Mouse (Mus musculus): ENCODE measurements around the gene Plekhs1. TPM values are rescaled to one million over a fixed set of nuclear protein-coding genes. Genes with fewer than 3 reads are reported as not detected.

Plekhs1 gene
- polyA plus RNA-seq, 1 experiment = 0.12 TPM

- no peak for DNase-seq (ENCODE audit: low read depth)
- no peak for TF ChIP-seq POLR2A (IDR thresholded peaks at IDR 0.05; ENCODE audit: borderline replicate concordance, extremely low read depth, insufficient read depth, insufficient read length, poor library complexity, severe bottlenecking)
- no peak for TF ChIP-seq CTCF (IDR thresholded peaks at IDR 0.05; ENCODE audit: borderline replicate concordance, extremely low read depth, insufficient read depth, insufficient read length)
Measured at GRCm38 (mm10) chr19:56459154-56460050, 2.0 kb upstream of the Plekhs1 start.

- TF ChIP-seq POLR2A (IDR thresholded peaks at IDR 0.05; ENCODE audit: borderline replicate concordance, extremely low read depth, insufficient read depth, insufficient read length, poor library complexity, severe bottlenecking) (no peak), CTCF (IDR thresholded peaks at IDR 0.05; ENCODE audit: borderline replicate concordance, extremely low read depth, insufficient read depth, insufficient read length) (no peak)
- DNase-seq (ENCODE audit: low read depth) = peak; percentile 67
Measured at GRCm38 (mm10) chr19:56460241-56460640, 1.2 kb upstream of the Plekhs1 start.

GRCm38 (mm10) chr19:56462786-56463185 is 1.3 kb downstream of the Plekhs1 start:
- TF ChIP-seq POLR2A (IDR thresholded peaks at IDR 0.05; ENCODE audit: borderline replicate concordance, extremely low read depth, insufficient read depth, insufficient read length, poor library complexity, severe bottlenecking) = no peak
- TF ChIP-seq CTCF (IDR thresholded peaks at IDR 0.05; ENCODE audit: borderline replicate concordance, extremely low read depth, insufficient read depth, insufficient read length) = no peak
- DNase-seq (ENCODE audit: low read depth) = no peak

- DNase-seq (ENCODE audit: low read depth) = no peak
- no peak for TF ChIP-seq POLR2A (IDR thresholded peaks at IDR 0.05; ENCODE audit: borderline replicate concordance, extremely low read depth, insufficient read depth, insufficient read length, poor library complexity, severe bottlenecking)
- no peak for TF ChIP-seq CTCF (IDR thresholded peaks at IDR 0.05; ENCODE audit: borderline replicate concordance, extremely low read depth, insufficient read depth, insufficient read length)
Measured at GRCm38 (mm10) chr19:56466486-56466885, 5.0 kb downstream of the Plekhs1 start.

GRCm38 (mm10) chr19:56470286-56471020 is 9.0 kb downstream of the Plekhs1 start:
- TF ChIP-seq CTCF (IDR thresholded peaks at IDR 0.05; ENCODE audit: borderline replicate concordance, extremely low read depth, insufficient read depth, insufficient read length) (no peak), POLR2A (IDR thresholded peaks at IDR 0.05; ENCODE audit: borderline replicate concordance, extremely low read depth, insufficient read depth, insufficient read length, poor library complexity, severe bottlenecking) (no peak)
- peak; percentile 45 for DNase-seq (ENCODE audit: low read depth)

GRCm38 (mm10) chr19:56471934-56472333 is 10.5 kb downstream of the Plekhs1 start:
- no peak for DNase-seq (ENCODE audit: low read depth)
- TF ChIP-seq POLR2A (IDR thresholded peaks at IDR 0.05; ENCODE audit: borderline replicate concordance, extremely low read depth, insufficient read depth, insufficient read length, poor library complexity, severe bottlenecking) (no peak), CTCF (IDR thresholded peaks at IDR 0.05; ENCODE audit: borderline replicate concordance, extremely low read depth, insufficient read depth, insufficient read length) (no peak)

GRCm38 (mm10) chr19:56474869-56475550 is 13.6 kb downstream of the Plekhs1 start:
- DNase-seq (ENCODE audit: low read depth) = no peak
- TF ChIP-seq POLR2A (IDR thresholded peaks at IDR 0.05; ENCODE audit: borderline replicate concordance, extremely low read depth, insufficient read depth, insufficient read length, poor library complexity, severe bottlenecking) = no peak
- no peak for TF ChIP-seq CTCF (IDR thresholded peaks at IDR 0.05; ENCODE audit: borderline replicate concordance, extremely low read depth, insufficient read depth, insufficient read length)

GRCm38 (mm10) chr19:56476546-56476945 is 15.1 kb downstream of the Plekhs1 start:
- DNase-seq (ENCODE audit: low read depth) = peak; percentile 93
- no peak for TF ChIP-seq POLR2A (IDR thresholded peaks at IDR 0.05; ENCODE audit: borderline replicate concordance, extremely low read depth, insufficient read depth, insufficient read length, poor library complexity, severe bottlenecking)
- no peak for TF ChIP-seq CTCF (IDR thresholded peaks at IDR 0.05; ENCODE audit: borderline replicate concordance, extremely low read depth, insufficient read depth, insufficient read length)

GRCm38 (mm10) chr19:56477253-56477652 is 15.8 kb downstream of the Plekhs1 start:
- no peak for TF ChIP-seq POLR2A (IDR thresholded peaks at IDR 0.05; ENCODE audit: borderline replicate concordance, extremely low read depth, insufficient read depth, insufficient read length, poor library complexity, severe bottlenecking)
- TF ChIP-seq CTCF (IDR thresholded peaks at IDR 0.05; ENCODE audit: borderline replicate concordance, extremely low read depth, insufficient read depth, insufficient read length) = no peak
- peak; percentile 72 for DNase-seq (ENCODE audit: low read depth)

- TF ChIP-seq CTCF (IDR thresholded peaks at IDR 0.05; ENCODE audit: borderline replicate concordance, extremely low read depth, insufficient read depth, insufficient read length) (no peak), POLR2A (IDR thresholded peaks at IDR 0.05; ENCODE audit: borderline replicate concordance, extremely low read depth, insufficient read depth, insufficient read length, poor library complexity, severe bottlenecking) (no peak)
Measured at GRCm38 (mm10) chr19:56477832-56478231, 16.4 kb downstream of the Plekhs1 start.

More at GRCm38 (mm10) chr19:56477832-56478231, 16.4 kb downstream of the Plekhs1 start:
- no peak for DNase-seq (ENCODE audit: low read depth)
